Mouse (Mus musculus): ENCODE data around the gene Foxn3. TPM values are rescaled to one million over a fixed set of nuclear protein-coding genes. Genes with fewer than 3 reads are reported as not detected.

Foxn3 gene
- polyA plus RNA-seq, 1 experiment from 2014 or later = 86.3 TPM

- H3K9me3 ChIP-seq (ENCODE audit: control insufficient read depth, low read length) = no peaks in the 10 kb centered on the region
- H3K27ac ChIP-seq (replicated peaks; ENCODE audit: low read depth, low read length) = no peak overlapping the region
- ATAC-seq (ENCODE audit: low read depth) (peak; percentile 82), DNase-seq (ENCODE audit: low spot score) (peak; percentile 88)
- H3K4me1 ChIP-seq (ENCODE audit: control insufficient read depth, insufficient read depth, low read length) = 0 out of 2 replicates have a peak, but pooled peaks cover 6% of the 10 kb centered on the region
- 64% methylated on average over 25 of the region's 25 CpGs for WGBS
- H3K36me3 ChIP-seq (ENCODE audit: control insufficient read depth, insufficient read depth, low read length) = no peaks in the 10 kb centered on the region
- no peaks in the 10 kb centered on the region for H3K27me3 ChIP-seq (replicated peaks; ENCODE audit: control insufficient read depth, insufficient read depth, low read length)
- peak overlapping the region; percentile 38; the same call in 1 of the 2 replicates for H3K4me2 ChIP-seq (ENCODE audit: low read depth, low read length)
- H3K4me3 ChIP-seq (ENCODE audit: low read depth, low read length) = no peak overlapping the region
- no peak overlapping the region for H3K9ac ChIP-seq (ENCODE audit: low read depth, low read length)
Observed at GRCm38 (mm10) chr12:99570197-99570956, 7.0 kb upstream of the Foxn3 start.

- no peak overlapping the region for H3K4me3 ChIP-seq (ENCODE audit: low read depth, low read length)
- H3K4me2 ChIP-seq (ENCODE audit: low read depth, low read length) = no peak overlapping the region
- no peaks in the 10 kb centered on the region for H3K9me3 ChIP-seq (ENCODE audit: control insufficient read depth, low read length)
- H3K27me3 ChIP-seq (replicated peaks; ENCODE audit: control insufficient read depth, insufficient read depth, low read length) = no peaks in the 10 kb centered on the region
- H3K27ac ChIP-seq (replicated peaks; ENCODE audit: low read depth, low read length) = no peak overlapping the region
- DNase-seq (ENCODE audit: low spot score) (no peak), ATAC-seq (ENCODE audit: low read depth) (no peak)
- no peaks in the 10 kb centered on the region for H3K36me3 ChIP-seq (ENCODE audit: control insufficient read depth, insufficient read depth, low read length)
- H3K4me1 ChIP-seq (ENCODE audit: control insufficient read depth, insufficient read depth, low read length) = peaks cover 17% of the 10 kb centered on the region
- WGBS = 68% methylated on average over 2 of the region's 2 CpGs
- no peak overlapping the region for H3K9ac ChIP-seq (ENCODE audit: low read depth, low read length)
Observed at GRCm38 (mm10) chr12:99565606-99566005, 2.2 kb upstream of the Foxn3 start.

GRCm38 (mm10) chr12:99564301-99564910, 1.0 kb upstream of the Foxn3 start:
- Histone ChIP-seq H3K4me2 (ENCODE audit: low read depth, low read length) (peak overlapping the region; percentile 82; the same call in 1 of the 2 replicates), H3K36me3 (ENCODE audit: control insufficient read depth, insufficient read depth, low read length) (no peaks in the 10 kb centered on the region), H3K9ac (ENCODE audit: low read depth, low read length) (0 out of 2 replicates have a peak overlapping the region, but pooled peaks have one; percentile 89), H3K4me3 (ENCODE audit: low read depth, low read length) (peak overlapping the region; percentile 86; the same call in 1 of the 2 replicates), H3K27me3 (replicated peaks; ENCODE audit: control insufficient read depth, insufficient read depth, low read length) (no peaks in the 10 kb centered on the region), H3K27ac (replicated peaks; ENCODE audit: low read depth, low read length) (no peak overlapping the region), H3K9me3 (ENCODE audit: control insufficient read depth, low read length) (no peaks in the 10 kb centered on the region), H3K4me1 (ENCODE audit: control insufficient read depth, insufficient read depth, low read length) (peaks cover 14% of the 10 kb centered on the region)
- DNase-seq (ENCODE audit: low spot score) (no peak), ATAC-seq (ENCODE audit: low read depth) (no peak)
- 31% methylated on average over 9 of the region's 9 CpGs for WGBS

- Histone ChIP-seq H3K4me1 (ENCODE audit: control insufficient read depth, insufficient read depth, low read length) (peaks cover 22% of the 10 kb centered on the region), H3K9ac (ENCODE audit: low read depth, low read length) (peak overlapping the region; percentile 89), H3K4me2 (ENCODE audit: low read depth, low read length) (peak overlapping the region; percentile 82), H3K27ac (replicated peaks; ENCODE audit: low read depth, low read length) (peak overlapping the region; percentile 89), H3K4me3 (ENCODE audit: low read depth, low read length) (peak overlapping the region; percentile 86), H3K36me3 (ENCODE audit: control insufficient read depth, insufficient read depth, low read length) (no peaks in the 10 kb centered on the region), H3K9me3 (ENCODE audit: control insufficient read depth, low read length) (no peaks in the 10 kb centered on the region), H3K27me3 (replicated peaks; ENCODE audit: control insufficient read depth, insufficient read depth, low read length) (no peaks in the 10 kb centered on the region)
- ATAC-seq (ENCODE audit: low read depth) (no peak), DNase-seq (ENCODE audit: low spot score) (peak; percentile 72)
- WGBS = 0% methylated on average over 10 of the region's 10 CpGs
Observed at GRCm38 (mm10) chr12:99562867-99563189, 554 bp downstream of the Foxn3 start.

GRCm38 (mm10) chr12:99562073-99562866, 1.1 kb downstream of the Foxn3 start:
- no peaks in the 10 kb centered on the region for H3K27me3 ChIP-seq (replicated peaks; ENCODE audit: control insufficient read depth, insufficient read depth, low read length)
- no peaks in the 10 kb centered on the region for H3K36me3 ChIP-seq (ENCODE audit: control insufficient read depth, insufficient read depth, low read length)
- ATAC-seq (ENCODE audit: low read depth) (peak; percentile 51), DNase-seq (ENCODE audit: low spot score) (peak; percentile 84)
- H3K27ac ChIP-seq (replicated peaks; ENCODE audit: low read depth, low read length) = peak overlapping the region; percentile 89
- H3K9me3 ChIP-seq (ENCODE audit: control insufficient read depth, low read length) = no peaks in the 10 kb centered on the region
- H3K4me3 ChIP-seq (ENCODE audit: low read depth, low read length) = peak overlapping the region; percentile 86
- WGBS = under 1% methylated on average over 24 of the region's 24 CpGs
- peak overlapping the region; percentile 82 for H3K4me2 ChIP-seq (ENCODE audit: low read depth, low read length)
- peaks cover 27% of the 10 kb centered on the region for H3K4me1 ChIP-seq (ENCODE audit: control insufficient read depth, insufficient read depth, low read length)
- H3K9ac ChIP-seq (ENCODE audit: low read depth, low read length) = peak overlapping the region; percentile 89

- peak; percentile 92 for DNase-seq (ENCODE audit: low spot score)
- peak; percentile 31; the same call in 1 of the 2 replicates for ATAC-seq (ENCODE audit: low read depth)
- WGBS = 12% methylated on average over 3 of the region's 3 CpGs
Observed at GRCm38 (mm10) chr12:99561333-99561766, 2.0 kb downstream of the Foxn3 start.

GRCm38 (mm10) chr12:99560701-99561332, 2.6 kb downstream of the Foxn3 start:
- 25% methylated on average over 11 of the region's 11 CpGs for WGBS
- ATAC-seq (ENCODE audit: low read depth) = no peak
- Histone ChIP-seq H3K4me3 (ENCODE audit: low read depth, low read length) (peak overlapping the region; percentile 86), H3K4me2 (ENCODE audit: low read depth, low read length) (peak overlapping the region; percentile 82), H3K9ac (ENCODE audit: low read depth, low read length) (peak overlapping the region; percentile 46; the same call in 1 of the 2 replicates), H3K9me3 (ENCODE audit: control insufficient read depth, low read length) (no peaks in the 10 kb centered on the region), H3K27me3 (replicated peaks; ENCODE audit: control insufficient read depth, insufficient read depth, low read length) (no peaks in the 10 kb centered on the region), H3K4me1 (ENCODE audit: control insufficient read depth, insufficient read depth, low read length) (peaks cover 28% of the 10 kb centered on the region), H3K36me3 (ENCODE audit: control insufficient read depth, insufficient read depth, low read length) (no peaks in the 10 kb centered on the region), H3K27ac (replicated peaks; ENCODE audit: low read depth, low read length) (peak overlapping the region; percentile 59)
- DNase-seq (ENCODE audit: low spot score) = no peak

More at GRCm38 (mm10) chr12:99561333-99561766, 2.0 kb downstream of the Foxn3 start:
- peaks cover 28% of the 10 kb centered on the region for H3K4me1 ChIP-seq (ENCODE audit: control insufficient read depth, insufficient read depth, low read length)
- H3K36me3 ChIP-seq (ENCODE audit: control insufficient read depth, insufficient read depth, low read length) = no peaks in the 10 kb centered on the region
- no peaks in the 10 kb centered on the region for H3K9me3 ChIP-seq (ENCODE audit: control insufficient read depth, low read length)
- peak overlapping the region; percentile 82 for H3K4me2 ChIP-seq (ENCODE audit: low read depth, low read length)
- peak overlapping the region; percentile 89 for H3K9ac ChIP-seq (ENCODE audit: low read depth, low read length)
- H3K27me3 ChIP-seq (replicated peaks; ENCODE audit: control insufficient read depth, insufficient read depth, low read length) = no peaks in the 10 kb centered on the region
- peak overlapping the region; percentile 86 for H3K4me3 ChIP-seq (ENCODE audit: low read depth, low read length)
- H3K27ac ChIP-seq (replicated peaks; ENCODE audit: low read depth, low read length) = peak overlapping the region; percentile 89

- H3K36me3 ChIP-seq (ENCODE audit: control insufficient read depth, insufficient read depth, low read length) = no peaks in the 10 kb centered on the region
- H3K4me3 ChIP-seq (ENCODE audit: low read depth, low read length) = no peak overlapping the region
- WGBS = 72% methylated on average over 11 of the region's 11 CpGs
- H3K27ac ChIP-seq (replicated peaks; ENCODE audit: low read depth, low read length) = no peak overlapping the region
- no peak overlapping the region for H3K4me2 ChIP-seq (ENCODE audit: low read depth, low read length)
- H3K4me1 ChIP-seq (ENCODE audit: control insufficient read depth, insufficient read depth, low read length) = peaks cover 28% of the 10 kb centered on the region
- no peaks in the 10 kb centered on the region for H3K9me3 ChIP-seq (ENCODE audit: control insufficient read depth, low read length)
- ATAC-seq (ENCODE audit: low read depth) (no peak), DNase-seq (ENCODE audit: low spot score) (no peak)
- no peak overlapping the region for H3K9ac ChIP-seq (ENCODE audit: low read depth, low read length)
- no peaks in the 10 kb centered on the region for H3K27me3 ChIP-seq (replicated peaks; ENCODE audit: control insufficient read depth, insufficient read depth, low read length)
Observed at GRCm38 (mm10) chr12:99559483-99559882, 3.9 kb downstream of the Foxn3 start.

Measured in embryonic facial prominence, embryonic 14.5 days (tissue).